Mouse (Mus musculus) midbrain, postnatal 0 days (tissue): ENCODE results near the gene Filip1l. TPM values are rescaled to one million over a fixed set of nuclear protein-coding genes. Genes with fewer than 3 reads are reported as not detected.

Experiments used
- ATAC-seq: fragments of 200-750 bp; cut with Nextera tagmentation; 2 replicates; pipeline ENCODE4 v1.8.0; 2017; ENCODE audit warnings: moderate number of reproducible peaks, mild to moderate bottlenecking, moderate TSS enrichment, moderate library complexity; ENCODE audit not compliant: low FRiP score
- DNase-seq: peaks from one replicate; pipeline ENCODE4 v3.0.0-alpha.2; 2015; ENCODE audit warnings: low spot score
- H3K27ac ChIP-seq: fragments of 300-500 bp; sonication (generic); 2 replicates; pipeline ENCODE4 v1.5.1; 2014; ENCODE audit warnings: low read depth, mild to moderate bottlenecking, low read length, mixed read lengths
- H3K27me3 ChIP-seq: fragments of 300-500 bp; sonication (generic); 2 replicates; pipeline ENCODE4 v1.6.1; 2014; ENCODE audit warnings: low read length, control low read depth, mixed read lengths; ENCODE audit not compliant: insufficient read depth
- H3K36me3 ChIP-seq: fragments of 300-500 bp; sonication (generic); 2 replicates; pipeline ENCODE4 v1.6.1; 2014; ENCODE audit warnings: low read length, control low read depth, mixed read lengths; ENCODE audit not compliant: insufficient read depth
- H3K4me1 ChIP-seq: fragments of 300-500 bp; sonication (generic); 2 replicates; pipeline ENCODE4 v1.6.1; 2014; ENCODE audit warnings: mild to moderate bottlenecking, control low read depth, antibody characterized with exemption, low read length, mixed read lengths; ENCODE audit not compliant: insufficient read depth
- H3K4me2 ChIP-seq: fragments of 300-500 bp; sonication (generic); 2 replicates; pipeline ENCODE4 v1.6.1; 2014; ENCODE audit warnings: low read depth, mild to moderate bottlenecking, low read length, mixed read lengths; ENCODE audit not compliant: poor library complexity, severe bottlenecking
- H3K4me3 ChIP-seq: fragments of 300-500 bp; sonication (generic); 2 replicates; pipeline ENCODE4 v1.5.1; 2014; ENCODE audit warnings: low read depth, mild to moderate bottlenecking, low read length, moderate library complexity
- H3K9ac ChIP-seq: fragments of 300-500 bp; sonication (generic); replicated peaks from 2 replicates; pipeline ENCODE4 v1.6.1; 2014; ENCODE audit warnings: mild to moderate bottlenecking, low read length, moderate library complexity, mixed read lengths; ENCODE audit not compliant: poor library complexity, severe bottlenecking
- H3K9me3 ChIP-seq: fragments of 300-500 bp; sonication (generic); 2 replicates; pipeline ENCODE4 v1.6.1; 2016; ENCODE audit warnings: low read length, control low read depth
- CTCF ChIP-seq: IDR thresholded peaks from 2 replicates; pipeline ENCODE4 v1.5.1; 2016; ENCODE audit warnings: antibody characterized with exemption, mild to moderate bottlenecking
- WGBS: fragments of 180-500 bp; shearing (Covaris S2); extraction: QIAGEN DNeasy Blood & Tissue Kit; methylation state at CpG from one replicate; pipeline ENCODE4 v1.1.7; 2014; 5-methylcytosine and 5-hydroxymethylcytosine counted together
- polyA plus RNA-seq: library from polyadenylated mRNA; unstranded; fragments of >200 nt; fragmentation: Nextera tagmentation; extraction: Ambion mirVana; gene quantifications from 2 replicates; pipeline ENCODE4 v1.2.1, GENCODE M21; 2015
- total RNA-seq: library from RNA; depleted of rRNA; stranded (reverse); fragments of >200 nt; gene quantifications from 2 replicates; pipeline ENCODE4 v1.2.3, GENCODE M21; 2014

Filip1l gene
- total and polyA plus RNA-seq, 2 experiments from 2014 or later: 1.9 to 2.2 TPM

- WGBS: 88% methylated on average over 2 of the region's 2 CpGs
- H3K36me3 ChIP-seq: no peaks in the 10 kb centered on the region
- no peaks in the 10 kb centered on the region for H3K9me3 ChIP-seq
- DNase-seq (no peak), ATAC-seq (no peak)
- no peaks in the 10 kb centered on the region for H3K4me1 ChIP-seq
- no peak overlapping the region for H3K4me3 ChIP-seq
- no peak overlapping the region for H3K4me2 ChIP-seq
- no peak overlapping the region for H3K9ac ChIP-seq
- H3K27me3 ChIP-seq: no peaks in the 10 kb centered on the region
- no peak overlapping the region for H3K27ac ChIP-seq
- TF ChIP-seq CTCF: no peak
These were observed 203.4 kb downstream of the Filip1l start for GRCm38 (mm10) chr16:57556244-57556643.

GRCm38 (mm10) chr16:57558258-57558657 is 205.4 kb downstream of the Filip1l start:
- no peaks in the 10 kb centered on the region for H3K27me3 ChIP-seq
- no peak for ATAC-seq
- H3K4me2 ChIP-seq: no peak overlapping the region
- no peaks in the 10 kb centered on the region for H3K4me1 ChIP-seq
- no peak overlapping the region for H3K4me3 ChIP-seq
- 86% methylated on average over 3 of the region's 3 CpGs for WGBS
- no peak for DNase-seq
- H3K27ac ChIP-seq: no peak overlapping the region
- H3K9me3 ChIP-seq: no peaks in the 10 kb centered on the region
- no peaks in the 10 kb centered on the region for H3K36me3 ChIP-seq
- H3K9ac ChIP-seq: no peak overlapping the region
- no peak for TF ChIP-seq CTCF

GRCm38 (mm10) chr16:57560185-57560584 is 207.3 kb downstream of the Filip1l start:
- Histone ChIP-seq H3K27ac (no peak overlapping the region), H3K4me3 (no peak overlapping the region), H3K27me3 (no peaks in the 10 kb centered on the region), H3K9ac (no peak overlapping the region), H3K36me3 (no peaks in the 10 kb centered on the region), H3K9me3 (no peaks in the 10 kb centered on the region), H3K4me2 (no peak overlapping the region), H3K4me1 (no peaks in the 10 kb centered on the region)
- 97% methylated on average over 1 of the region's 1 CpGs for WGBS
- no peak for TF ChIP-seq CTCF
- no peak for DNase-seq
- no peak for ATAC-seq

GRCm38 (mm10) chr16:57563453-57563852 is 210.6 kb downstream of the Filip1l start:
- Histone ChIP-seq H3K27me3 (no peaks in the 10 kb centered on the region), H3K4me3 (no peak overlapping the region), H3K36me3 (no peaks in the 10 kb centered on the region), H3K4me2 (no peak overlapping the region), H3K9ac (no peak overlapping the region), H3K9me3 (no peaks in the 10 kb centered on the region), H3K4me1 (no peaks in the 10 kb centered on the region), H3K27ac (no peak overlapping the region)
- WGBS: 95% methylated on average over 3 of the region's 3 CpGs
- ATAC-seq: no peak
- no peak for TF ChIP-seq CTCF
- no peak for DNase-seq

- Histone ChIP-seq H3K36me3 (no peaks in the 10 kb centered on the region), H3K9me3 (no peaks in the 10 kb centered on the region), H3K9ac (no peak overlapping the region), H3K4me2 (no peak overlapping the region), H3K27me3 (no peaks in the 10 kb centered on the region), H3K4me3 (no peak overlapping the region), H3K4me1 (no peaks in the 10 kb centered on the region), H3K27ac (no peak overlapping the region)
- DNase-seq: no peak
- 77% methylated on average over 1 of the region's 1 CpGs for WGBS
- TF ChIP-seq CTCF: no peak
- no peak for ATAC-seq
These were observed 211.9 kb downstream of the Filip1l start for GRCm38 (mm10) chr16:57564807-57565206.

GRCm38 (mm10) chr16:57566215-57566614 is 213.3 kb downstream of the Filip1l start:
- Histone ChIP-seq H3K4me1 (no peaks in the 10 kb centered on the region), H3K4me2 (no peak overlapping the region), H3K27ac (no peak overlapping the region), H3K9me3 (no peaks in the 10 kb centered on the region), H3K9ac (no peak overlapping the region), H3K27me3 (no peaks in the 10 kb centered on the region), H3K36me3 (no peaks in the 10 kb centered on the region), H3K4me3 (no peak overlapping the region)
- ATAC-seq (no peak), DNase-seq (no peak)
- TF ChIP-seq CTCF: no peak
- WGBS: 88% methylated on average over 3 of the region's 3 CpGs
